Mouse (Mus musculus) liver, adult 2 months (tissue): ENCODE data around the gene Dtx3.

Source experiments
- CTCF ChIP-seq: fragments of 200-500 bp; IDR thresholded peaks from 2 replicates; pipeline ENCODE4 v1.5.1; 2011; ENCODE audit warnings: low read depth, low read length, control low read depth
- POLR2A ChIP-seq: fragments of 200-500 bp; IDR thresholded peaks from 2 replicates; pipeline ENCODE4 v1.6.1; 2011; ENCODE audit warnings: low read length, control low read depth; ENCODE audit not compliant: insufficient read depth; ENCODE audit errors: extremely low read depth

DNA sequence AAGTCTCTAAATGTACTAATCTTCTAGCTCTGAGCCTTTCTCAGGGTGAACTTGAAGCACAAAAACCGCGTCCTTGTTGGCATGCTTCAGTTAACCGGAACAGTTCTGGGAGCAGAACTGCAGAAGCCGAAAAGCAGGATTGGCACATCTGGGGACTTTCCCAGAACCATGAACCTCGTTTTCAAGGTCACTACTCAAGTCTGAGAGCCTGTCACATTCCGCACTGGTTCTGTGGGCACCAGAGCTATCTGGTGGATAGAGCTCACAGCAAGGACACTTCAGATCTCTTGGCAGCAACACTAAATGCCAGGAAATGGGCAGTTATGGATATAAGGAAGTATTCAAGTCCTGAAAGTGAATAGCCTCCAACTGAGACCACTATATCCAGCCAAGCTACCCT lies 48.4 kb downstream of the Dtx3 start:
- TF ChIP-seq CTCF = no peak
- no peak for TF ChIP-seq POLR2A
